Mouse (Mus musculus) limb, embryonic 11.5 days (tissue): ENCODE measurements around the gene Sbno2. TPM values are rescaled to one million over a fixed set of nuclear protein-coding genes. Genes with fewer than 3 reads are reported as not detected.

ENCODE experiments used
- ATAC-seq: fragments of 200-750 bp; cut with Nextera tagmentation; 2 replicates; pipeline ENCODE4 v1.8.0; 2017; ENCODE audit warnings: low read depth; ENCODE audit not compliant: insufficient number of reproducible peaks, low FRiP score, low TSS enrichment
- DNase-seq: peaks from one replicate; pipeline ENCODE4 v3.0.0-alpha.2; 2015; ENCODE audit warnings: low spot score
- H3K27ac ChIP-seq: fragments of 300-500 bp; sonication (generic); replicated peaks from 2 replicates; pipeline ENCODE4 v1.5.1; 2014; ENCODE audit warnings: low read depth, mild to moderate bottlenecking, low read length
- H3K27me3 ChIP-seq: fragments of 300-500 bp; sonication (generic); 2 replicates; pipeline ENCODE4 v1.6.1; 2014; ENCODE audit warnings: mild to moderate bottlenecking, low read length, mixed read lengths; ENCODE audit not compliant: control insufficient read depth, insufficient read depth
- H3K36me3 ChIP-seq: fragments of 300-500 bp; sonication (generic); 2 replicates; pipeline ENCODE4 v1.6.1; 2014; ENCODE audit warnings: mild to moderate bottlenecking, low read length, moderate library complexity, mixed read lengths; ENCODE audit not compliant: control insufficient read depth, insufficient read depth
- H3K4me1 ChIP-seq: fragments of 300-500 bp; sonication (generic); 2 replicates; pipeline ENCODE4 v1.6.1; 2014; ENCODE audit warnings: low read length, mixed read lengths; ENCODE audit not compliant: control insufficient read depth, insufficient read depth
- H3K4me2 ChIP-seq: fragments of 300-500 bp; sonication (generic); 2 replicates; pipeline ENCODE4 v1.6.1; 2014; ENCODE audit warnings: low read depth, mild to moderate bottlenecking, moderate library complexity; ENCODE audit not compliant: severe bottlenecking
- H3K4me3 ChIP-seq: fragments of 300-500 bp; sonication (generic); 2 replicates; pipeline ENCODE4 v1.5.1; 2014; ENCODE audit warnings: low read depth, low read length
- H3K9ac ChIP-seq: fragments of 300-500 bp; sonication (generic); 2 replicates; pipeline ENCODE4 v1.6.1; 2014; ENCODE audit warnings: mild to moderate bottlenecking, low read length
- H3K9me3 ChIP-seq: fragments of 300-500 bp; sonication (generic); 2 replicates; pipeline ENCODE4 v1.6.1; 2016; ENCODE audit warnings: low read length; ENCODE audit not compliant: control insufficient read depth
- WGBS: fragments of 180-500 bp; shearing (Covaris S2); extraction: QIAGEN DNeasy Blood & Tissue Kit; methylation state at CpG from one replicate; pipeline ENCODE4 v1.1.7; 2014; 5-methylcytosine and 5-hydroxymethylcytosine counted together
- polyA plus RNA-seq: library from polyadenylated mRNA; unstranded; fragments of >200 nt; fragmentation: Nextera tagmentation; extraction: Ambion mirVana; gene quantifications from 2 replicates; pipeline ENCODE4 v1.2.1, GENCODE M21; 2014

The Sbno2 gene
- polyA plus RNA-seq, 1 experiment from 2014 or later = 8.1 TPM

- H3K36me3 ChIP-seq = peaks cover 20% of the 10 kb centered on the region; the same call in 1 of the 2 replicates
- no peak overlapping the region for H3K27ac ChIP-seq
- H3K4me1 ChIP-seq = peaks cover 31% of the 10 kb centered on the region
- ATAC-seq = no peak
- DNase-seq = no peak
- H3K9ac ChIP-seq = no peak overlapping the region
- no peak overlapping the region for H3K4me3 ChIP-seq
- no peak overlapping the region for H3K4me2 ChIP-seq
- 79% methylated on average over 8 of the region's 8 CpGs for WGBS
- no peaks in the 10 kb centered on the region for H3K9me3 ChIP-seq
- H3K27me3 ChIP-seq = peaks cover 25% of the 10 kb centered on the region
Observed at GRCm38 (mm10) chr10:80133226-80133849, 28.0 kb upstream of the Sbno2 start.

- ATAC-seq = no peak
- DNase-seq = no peak
- Histone ChIP-seq H3K4me1 (peaks cover 20% of the 10 kb centered on the region), H3K27ac (no peak overlapping the region), H3K36me3 (peaks cover 27% of the 10 kb centered on the region), H3K27me3 (peaks cover 17% of the 10 kb centered on the region), H3K4me2 (peak overlapping the region; percentile 42), H3K9me3 (no peaks in the 10 kb centered on the region), H3K9ac (no peak overlapping the region), H3K4me3 (peak overlapping the region; percentile 18)
- 40% methylated on average over 27 of the region's 27 CpGs for WGBS
Observed at GRCm38 (mm10) chr10:80131952-80132350, 26.6 kb upstream of the Sbno2 start.

GRCm38 (mm10) chr10:80131316-80131951, 26.1 kb upstream of the Sbno2 start:
- DNase-seq (peak; percentile 70), ATAC-seq (peak; percentile 61; the same call in 1 of the 2 replicates)
- H3K9ac ChIP-seq = no peak overlapping the region
- no peaks in the 10 kb centered on the region for H3K9me3 ChIP-seq
- H3K4me1 ChIP-seq = peaks cover 15% of the 10 kb centered on the region
- peak overlapping the region; percentile 18 for H3K4me3 ChIP-seq
- peak overlapping the region; percentile 42 for H3K4me2 ChIP-seq
- whole genome bisulfite sequencing = 15% methylated on average over 55 of the region's 55 CpGs
- H3K27me3 ChIP-seq = peaks cover 12% of the 10 kb centered on the region
- no peak overlapping the region for H3K27ac ChIP-seq
- peaks cover 29% of the 10 kb centered on the region for H3K36me3 ChIP-seq

GRCm38 (mm10) chr10:80130403-80131031, 25.1 kb upstream of the Sbno2 start:
- no peak overlapping the region for H3K4me3 ChIP-seq
- DNase-seq (no peak), ATAC-seq (no peak)
- no peaks in the 10 kb centered on the region for H3K9me3 ChIP-seq
- H3K27ac ChIP-seq = no peak overlapping the region
- 83% methylated on average over 18 of the region's 18 CpGs for WGBS
- peaks cover 15% of the 10 kb centered on the region for H3K4me1 ChIP-seq
- H3K36me3 ChIP-seq = peaks cover 37% of the 10 kb centered on the region
- H3K4me2 ChIP-seq = no peak overlapping the region; the same call in 1 of the 2 replicates
- peaks cover 4% of the 10 kb centered on the region; the same call in 1 of the 2 replicates for H3K27me3 ChIP-seq
- no peak overlapping the region for H3K9ac ChIP-seq

GRCm38 (mm10) chr10:80129846-80130245, 24.5 kb upstream of the Sbno2 start:
- Histone ChIP-seq H3K4me3 (no peak overlapping the region), H3K9me3 (no peaks in the 10 kb centered on the region), H3K4me2 (no peak overlapping the region; the same call in 1 of the 2 replicates), H3K27me3 (no peaks in the 10 kb centered on the region), H3K27ac (no peak overlapping the region), H3K36me3 (peaks cover 43% of the 10 kb centered on the region), H3K9ac (no peak overlapping the region), H3K4me1 (peaks cover 15% of the 10 kb centered on the region)
- no peak for DNase-seq
- 90% methylated on average over 9 of the region's 9 CpGs for WGBS
- no peak for ATAC-seq

GRCm38 (mm10) chr10:80127920-80128319, 22.5 kb upstream of the Sbno2 start:
- no peak for DNase-seq
- Histone ChIP-seq H3K4me1 (peaks cover 15% of the 10 kb centered on the region), H3K4me2 (no peak overlapping the region), H3K27me3 (no peaks in the 10 kb centered on the region), H3K9ac (no peak overlapping the region), H3K9me3 (no peaks in the 10 kb centered on the region), H3K27ac (no peak overlapping the region), H3K36me3 (peaks cover 45% of the 10 kb centered on the region), H3K4me3 (no peak overlapping the region)
- 95% methylated on average over 8 of the region's 8 CpGs for WGBS
- ATAC-seq = no peak

GRCm38 (mm10) chr10:80123932-80124562, 18.7 kb upstream of the Sbno2 start:
- Histone ChIP-seq H3K4me2 (no peak overlapping the region), H3K4me1 (no peaks in the 10 kb centered on the region; the same call in 1 of the 2 replicates), H3K9me3 (no peaks in the 10 kb centered on the region), H3K36me3 (peaks cover 48% of the 10 kb centered on the region), H3K9ac (no peak overlapping the region), H3K27ac (no peak overlapping the region), H3K27me3 (no peaks in the 10 kb centered on the region), H3K4me3 (no peak overlapping the region)
- no peak for ATAC-seq
- 88% methylated on average over 9 of the region's 9 CpGs for WGBS
- DNase-seq = no peak

- H3K4me3 ChIP-seq = no peak overlapping the region
- H3K4me1 ChIP-seq = peaks cover 14% of the 10 kb centered on the region
- no peaks in the 10 kb centered on the region for H3K9me3 ChIP-seq
- WGBS = 94% methylated on average over 2 of the region's 2 CpGs
- peaks cover 35% of the 10 kb centered on the region for H3K36me3 ChIP-seq
- no peaks in the 10 kb centered on the region for H3K27me3 ChIP-seq
- ATAC-seq (no peak), DNase-seq (no peak)
- no peak overlapping the region for H3K9ac ChIP-seq
- H3K27ac ChIP-seq = no peak overlapping the region
- H3K4me2 ChIP-seq = no peak overlapping the region
Observed at GRCm38 (mm10) chr10:80121639-80122038, 16.3 kb upstream of the Sbno2 start.
